Mouse (Mus musculus) right cerebral cortex, postnatal 25 days (tissue): Measurements from ENCODE around the gene Dolpp1.

Experiments used
- DNase-seq: peaks from one replicate; pipeline ENCODE4 v3.0.0; 2022

The Dolpp1 gene

DNA sequence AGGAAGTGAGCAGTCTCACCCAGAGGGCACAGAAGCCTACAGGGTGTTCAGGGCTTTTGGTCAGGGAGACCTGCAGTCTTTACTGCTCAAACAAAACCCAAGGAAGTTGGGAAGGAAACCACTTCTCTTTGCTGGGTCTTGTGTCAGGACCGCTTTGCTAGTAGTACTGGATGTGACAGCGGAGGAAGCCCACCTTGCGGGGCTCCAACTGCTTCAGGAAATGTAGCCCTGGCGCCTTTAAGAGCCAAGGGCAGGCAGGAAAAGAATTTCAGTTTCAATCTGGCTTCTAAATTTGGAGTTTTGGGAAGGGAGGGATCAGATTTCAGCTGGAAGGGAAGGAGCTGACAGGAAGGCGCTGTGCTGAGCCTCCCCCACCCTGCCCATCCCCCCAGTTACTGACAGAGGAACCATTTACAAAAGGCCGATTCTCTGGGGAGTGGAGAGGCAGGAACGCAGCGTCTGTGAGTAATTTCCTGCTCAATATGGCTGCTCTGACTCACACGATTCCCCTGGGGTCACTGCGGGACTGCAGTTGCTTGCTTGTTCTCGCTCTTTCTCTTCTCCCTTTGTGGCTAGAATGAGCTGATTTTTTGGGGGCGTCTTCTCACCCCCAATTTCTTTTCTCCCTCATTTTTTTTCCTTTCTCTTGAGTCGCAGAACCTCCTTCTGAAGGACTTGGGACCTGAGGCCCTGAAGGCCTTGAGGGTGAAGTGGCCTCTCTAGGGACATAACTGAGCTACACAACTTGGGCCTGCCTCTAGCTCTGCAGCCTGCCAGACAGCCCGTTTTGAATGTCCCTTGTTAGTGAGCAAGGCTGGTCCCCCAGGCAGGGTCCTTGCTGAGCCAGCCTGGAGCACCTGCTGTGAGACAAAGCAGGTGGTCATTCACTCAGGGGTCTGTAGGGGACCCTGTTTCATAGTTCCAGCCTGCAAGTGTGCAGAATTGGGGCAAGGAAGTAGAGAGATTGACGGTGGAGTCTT, 49.8 kb downstream of the Dolpp1 start:
- DNase-seq, result peak; percentile 72

DNA sequence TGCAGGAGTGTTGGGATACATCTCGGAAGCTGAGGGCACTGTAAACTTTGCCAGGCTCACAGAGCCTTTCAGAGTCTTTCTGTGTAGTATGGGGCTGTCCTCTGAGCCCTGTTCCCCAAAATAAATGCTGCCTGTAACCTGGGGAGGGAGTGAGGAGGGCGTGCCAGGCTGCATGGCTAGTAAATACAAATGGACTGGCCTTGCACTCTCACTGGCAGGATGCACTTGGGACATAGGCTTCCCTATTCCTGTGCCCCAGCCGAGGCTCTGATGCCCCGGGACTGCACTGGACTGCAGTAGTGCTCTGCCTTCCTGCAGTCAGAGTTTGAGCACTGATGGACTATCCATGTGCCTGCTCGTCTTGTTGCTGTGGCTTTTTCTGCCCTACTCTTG, 50.4 kb downstream of the Dolpp1 start:
- no peak for DNase-seq

- no peak for DNase-seq
Observed at GRCm38 (mm10) chr2:30443281-30443680, 51.2 kb downstream of the Dolpp1 start.

DNA sequence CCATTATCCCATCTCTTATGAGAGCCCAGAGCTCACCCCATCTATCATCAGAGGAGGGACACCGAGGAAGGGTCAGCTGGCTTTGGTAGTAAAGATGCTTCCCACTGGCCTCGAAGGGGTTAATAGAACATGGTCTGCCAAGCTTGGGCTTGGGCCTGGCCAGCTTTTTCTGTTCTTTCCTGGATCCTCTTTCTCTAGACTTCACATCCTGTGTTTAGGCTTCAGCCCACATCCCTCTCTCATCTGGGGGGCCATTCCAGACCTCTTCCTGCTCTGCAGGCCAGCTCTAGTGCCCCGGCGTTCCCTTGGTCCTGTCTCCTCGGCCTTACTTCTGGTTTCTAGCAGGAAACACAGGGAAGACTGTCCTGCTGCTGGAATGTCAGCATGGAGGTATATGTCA, 52.0 kb downstream of the Dolpp1 start:
- no peak for DNase-seq

DNA sequence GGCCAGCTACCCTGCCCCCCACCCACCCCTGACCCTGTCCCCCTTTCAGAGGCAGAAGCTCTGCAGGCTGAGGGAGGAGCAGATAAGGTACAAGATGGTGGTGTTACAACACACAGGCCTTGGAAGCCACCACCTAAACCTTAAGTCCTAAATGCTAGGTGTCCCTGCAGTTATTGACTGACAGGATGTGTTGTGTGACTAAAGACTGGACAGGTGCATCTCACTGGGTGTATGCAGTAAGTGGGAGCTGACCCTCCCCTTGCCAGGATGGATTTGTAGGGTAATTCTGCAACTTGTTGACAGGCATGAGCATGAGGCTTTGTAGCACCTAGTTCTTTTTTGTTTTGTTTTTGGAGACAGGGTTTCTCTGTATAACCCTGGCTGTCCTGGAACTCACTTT, 52.4 kb downstream of the Dolpp1 start:
- DNase-seq, result no peak

- DNase-seq, result no peak
Observed at GRCm38 (mm10) chr2:30445312-30445711, 53.3 kb downstream of the Dolpp1 start.

GRCm38 (mm10) chr2:30446891-30447826, 55.1 kb downstream of the Dolpp1 start:
- no peak for DNase-seq

GRCm38 (mm10) chr2:30448371-30448770, 56.3 kb downstream of the Dolpp1 start:
- DNase-seq, result no peak
